Mouse (Mus musculus): ENCODE measurements around the gene Olfr867.

DNA sequence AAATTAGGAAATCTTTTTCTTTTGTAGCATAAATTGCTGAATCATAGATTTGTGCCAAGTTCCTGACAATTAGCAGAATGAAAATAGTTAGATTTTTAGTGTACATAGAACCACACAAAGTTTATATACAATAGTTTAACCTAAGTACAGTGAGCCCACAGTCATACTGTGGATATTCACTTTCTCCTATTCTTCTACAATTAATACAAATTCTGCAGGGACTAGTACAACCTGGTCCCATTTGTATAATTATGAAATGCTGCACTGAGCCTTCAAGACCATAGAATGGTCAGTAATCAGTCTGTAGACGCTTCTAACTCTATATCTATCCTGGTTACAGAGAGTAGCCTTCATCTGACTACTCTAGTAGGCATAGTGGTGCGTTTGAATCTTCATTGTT is 41.0 kb upstream of the Olfr867 start, which contains the start of gene Olfr868:
- TF ChIP-seq CTCF (IDR thresholded peaks at IDR 0.05) (no peak), POLR2A (IDR thresholded peaks at IDR 0.05; ENCODE audit: insufficient read depth, low read depth, low read length) (no peak)

Measured in heart, adult 2 months (tissue).